Mouse (Mus musculus) neural tube, embryonic 12.5 days (tissue): ENCODE data around the gene Asb1. TPM values are rescaled to one million over a fixed set of nuclear protein-coding genes. Genes with fewer than 3 reads are reported as not detected.

Experiments
- polyA plus RNA-seq: library from polyadenylated mRNA; unstranded; fragments of >200 nt; fragmentation: Nextera tagmentation; extraction: Ambion mirVana; gene quantifications from 2 replicates; pipeline ENCODE4 v1.2.1, GENCODE M21; 2016

The Asb1 gene
- polyA plus RNA-seq, 1 experiment from 2014 or later = 20.7 TPM

Other genes with a start within 250 kb of the Asb1 start
- 12.8 and 16.1 TPM in 2 replicates for gene Scly, start 242.2 kb upstream of the Asb1 start, polyA plus RNA-seq
- 0.13 TPM in 2 replicates for gene Espnl, start 218.5 kb upstream of the Asb1 start, polyA plus RNA-seq
- gene Klhl30, start 189.5 kb upstream of the Asb1 start, polyA plus RNA-seq = 0.39 and 0.55 TPM in 2 replicates
- gene Erfe, start 174.1 kb upstream of the Asb1 start, polyA plus RNA-seq = 0.19 and 0.33 TPM in 2 replicates
- 148 and 153 TPM in 2 replicates for gene Ilkap, start 141.7 kb upstream of the Asb1 start, polyA plus RNA-seq
- gene Hes6, start 126.5 kb upstream of the Asb1 start, polyA plus RNA-seq = 360 and 364 TPM in 2 replicates
- 2.8 and 3.6 TPM in 2 replicates for gene Per2, start 81.2 kb upstream of the Asb1 start, polyA plus RNA-seq
- gene Traf3ip1, start 45.9 kb upstream of the Asb1 start, polyA plus RNA-seq = 11.5 and 13.9 TPM in 2 replicates